Mouse (Mus musculus) cerebellum, adult (tissue): ENCODE data around the gene Myh6.

Experiments used
- ATAC-seq: cut with Nextera tagmentation; 2 replicates; pipeline ENCODE4 v1.9.2; 2017; ENCODE audit warnings: mild to moderate bottlenecking, moderate library complexity, mixed read lengths; ENCODE audit not compliant: insufficient number of reproducible peaks, low FRiP score, low TSS enrichment

Myh6 gene

DNA sequence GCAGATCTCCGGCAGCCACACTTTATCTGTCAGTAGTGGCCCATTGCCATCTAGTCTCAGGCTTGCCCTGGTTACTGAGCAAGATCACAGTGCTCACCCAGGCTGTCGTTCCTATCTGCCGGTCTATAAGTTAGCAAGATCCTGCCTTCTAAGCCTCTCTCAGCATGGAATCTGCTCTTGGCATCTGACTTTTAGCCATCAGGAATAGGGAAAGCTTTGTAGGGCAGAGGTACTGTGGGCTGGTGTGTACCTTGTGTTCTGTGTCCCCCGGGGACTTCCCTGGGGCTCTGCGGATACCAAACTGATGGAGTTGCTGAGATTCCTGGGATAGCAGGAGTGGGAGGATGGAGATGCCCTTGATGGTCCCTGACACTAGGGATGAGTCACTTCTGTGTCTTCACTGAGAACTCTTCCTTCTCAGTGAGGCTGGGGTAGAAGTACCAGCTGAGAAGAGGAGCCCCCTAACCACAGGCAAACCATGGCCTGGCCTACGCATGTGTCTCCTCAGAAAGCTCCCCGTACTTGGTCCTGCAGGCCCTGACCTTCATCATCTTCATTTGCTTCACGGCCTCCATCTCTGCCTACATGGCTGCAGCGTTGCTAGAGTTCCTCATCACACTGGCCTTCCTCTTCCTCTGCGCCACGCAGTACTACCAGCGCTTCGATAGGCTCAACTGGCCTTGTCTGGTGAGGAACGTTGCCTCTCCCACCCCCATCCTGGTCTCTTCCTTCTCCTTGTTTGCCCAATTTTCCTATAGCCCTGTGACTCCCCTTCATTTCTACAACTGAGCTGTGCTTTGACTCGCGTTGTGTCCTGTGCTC is 29.2 kb downstream of the Myh6 start:
- no peak for ATAC-seq

DNA sequence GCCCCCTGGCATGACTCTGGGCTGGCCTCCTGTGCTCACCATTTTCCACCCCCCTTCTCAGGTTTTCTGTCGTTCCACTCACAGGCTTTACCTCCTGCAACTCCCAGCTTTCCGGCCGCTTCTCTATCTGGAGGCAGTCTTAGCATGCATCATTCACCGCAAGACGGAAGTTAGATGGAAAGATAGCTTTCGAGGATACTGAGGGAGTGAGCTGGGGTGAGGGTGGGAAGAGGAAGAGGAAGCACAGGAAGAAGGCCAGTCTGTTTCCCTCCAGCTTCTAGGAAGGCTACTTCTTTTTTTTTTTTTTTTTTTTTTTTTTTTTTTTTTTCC is 29.9 kb downstream of the Myh6 start:
- ATAC-seq, result no peak

DNA sequence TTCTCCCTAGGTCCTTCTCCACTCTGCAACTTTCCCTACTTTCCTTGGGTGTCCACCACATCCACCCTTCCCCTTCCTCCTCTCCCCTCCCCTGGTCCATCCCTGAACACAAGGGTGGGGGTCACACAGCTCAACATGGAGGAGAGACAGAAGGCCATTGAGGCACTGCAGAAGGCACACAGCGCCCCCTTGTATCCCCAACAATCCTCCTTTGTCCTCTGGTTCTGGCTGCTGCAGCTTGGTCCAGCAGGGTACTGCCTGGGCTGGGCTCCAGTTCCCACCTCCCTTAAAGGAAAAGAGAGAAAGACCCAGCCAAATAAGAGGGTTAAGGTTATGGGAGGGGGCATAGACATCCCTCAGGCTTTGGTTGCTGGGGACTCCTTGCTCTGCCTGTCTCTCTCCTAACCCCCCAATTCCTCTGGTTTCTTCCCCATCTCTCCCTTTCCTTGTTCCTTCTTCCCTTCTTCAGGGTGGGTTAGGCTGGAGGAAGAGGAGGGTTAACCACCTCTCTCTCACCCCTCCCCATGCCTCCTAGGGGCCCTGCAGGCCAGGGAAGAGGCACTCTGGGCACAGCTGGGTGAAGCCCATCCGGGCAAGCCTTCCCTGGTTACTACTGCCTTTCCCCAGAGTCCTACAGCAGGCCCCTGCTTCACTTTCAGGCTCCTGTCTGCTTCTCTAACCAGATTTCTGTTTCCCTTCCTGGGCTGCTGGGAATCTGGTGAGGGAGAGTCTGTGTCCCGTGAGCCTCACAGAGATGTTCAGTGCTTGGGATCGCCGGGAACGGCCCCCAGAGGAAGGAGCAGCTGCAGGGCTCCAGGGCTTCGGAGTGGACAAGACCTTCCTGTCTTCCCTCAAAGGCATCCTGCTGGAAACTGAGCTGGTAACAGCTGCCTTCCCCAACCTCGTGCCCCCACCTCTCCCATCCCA is 30.6 kb downstream of the Myh6 start, which contains the start of gene Cmtm5:
TSS of gene Cmtm5 (plus strand) at position 358 of the 927 bp plus-strand sequence.
- 0 out of 2 replicates have a peak, but pooled peaks have one; percentile 40 for ATAC-seq

DNA sequence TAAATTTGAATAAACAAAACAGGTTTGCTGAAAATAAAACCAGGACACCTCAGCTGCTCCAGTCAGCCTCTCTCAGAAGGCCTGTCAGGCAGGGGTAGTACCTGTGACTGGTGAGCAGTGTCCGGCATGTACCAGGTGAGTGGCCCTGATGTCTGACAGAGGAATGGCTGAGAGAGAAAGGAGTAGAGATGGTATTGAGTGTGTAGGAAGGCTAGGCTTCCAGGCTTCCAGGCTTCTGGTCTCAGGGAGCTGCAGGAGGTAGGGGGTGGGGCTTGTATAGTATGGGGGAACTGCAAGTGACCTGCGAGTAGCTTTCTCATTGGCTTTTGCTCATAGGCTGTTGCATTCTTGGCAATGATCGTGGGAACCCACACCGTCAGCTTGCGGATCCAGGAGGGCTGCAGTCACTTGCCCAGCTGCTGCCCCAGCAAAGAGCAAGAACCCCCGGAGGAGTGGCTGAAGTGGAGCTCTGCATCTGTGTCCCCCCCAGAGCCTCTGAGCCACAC is 34.0 kb downstream of the Myh6 start, which contains the start of gene Il25:
TSS of gene Il25 (plus strand) at position 51 of the 506 bp plus-strand sequence.
- ATAC-seq, result no peak

DNA sequence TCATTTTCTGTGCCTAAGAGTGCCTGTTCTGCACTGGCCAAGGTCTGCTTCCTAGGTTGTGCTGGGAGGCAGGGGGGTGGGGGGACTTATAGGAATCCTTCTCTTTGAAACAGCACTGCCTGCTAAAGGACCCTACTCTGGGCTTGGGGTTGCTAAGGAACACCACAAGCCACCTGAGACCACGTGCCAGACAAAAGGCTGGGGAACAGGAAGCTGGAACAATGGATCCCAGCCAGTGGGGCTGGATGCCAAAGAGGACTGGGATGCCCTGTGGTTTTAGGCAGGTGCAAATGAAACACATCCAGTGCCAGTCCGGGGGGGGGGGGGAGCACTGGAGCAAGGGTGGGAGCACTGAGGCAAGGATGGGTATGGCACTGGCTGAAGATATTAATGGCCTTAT is 36.3 kb downstream of the Myh6 start:
- no peak for ATAC-seq

DNA sequence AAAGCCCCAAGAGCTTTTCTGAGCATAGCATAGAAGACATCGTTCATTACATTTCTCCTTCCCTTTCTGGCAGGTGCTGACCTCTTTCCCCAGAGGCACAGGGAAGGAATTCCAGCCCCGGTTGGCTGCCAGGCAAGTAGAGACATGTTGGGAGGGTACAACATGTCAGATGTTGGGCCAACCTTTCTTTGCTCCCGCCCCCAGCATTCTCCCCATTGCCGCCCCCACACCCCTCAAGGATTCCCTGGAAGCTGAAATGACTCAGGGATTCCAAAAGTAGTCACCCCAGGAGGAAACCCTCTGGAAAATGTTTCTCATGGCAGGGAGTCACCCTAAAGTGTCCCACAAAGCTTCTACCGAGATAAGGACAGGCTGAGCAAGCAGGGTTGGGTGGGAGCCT is 36.9 kb downstream of the Myh6 start:
- no peak for ATAC-seq

DNA sequence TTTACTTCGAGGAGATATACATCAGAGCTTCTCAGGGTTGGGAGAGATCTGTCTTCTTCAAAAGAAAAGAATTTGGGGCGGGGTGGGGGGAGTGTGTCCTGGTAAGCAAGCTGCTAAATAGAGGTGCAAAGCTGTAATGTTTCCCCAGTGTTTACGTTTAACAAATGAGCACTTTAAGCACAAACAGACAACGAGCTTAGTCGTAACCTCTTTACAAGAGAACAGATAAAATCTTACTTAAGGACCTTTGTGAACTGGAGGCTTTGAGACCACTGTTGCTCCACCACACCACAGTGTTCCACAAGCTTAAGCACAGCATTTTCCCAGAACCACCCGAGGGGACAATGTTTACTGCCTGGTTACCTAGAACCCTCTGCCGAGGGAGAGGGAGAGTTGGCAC is 39.4 kb downstream of the Myh6 start:
- ATAC-seq, result no peak

DNA sequence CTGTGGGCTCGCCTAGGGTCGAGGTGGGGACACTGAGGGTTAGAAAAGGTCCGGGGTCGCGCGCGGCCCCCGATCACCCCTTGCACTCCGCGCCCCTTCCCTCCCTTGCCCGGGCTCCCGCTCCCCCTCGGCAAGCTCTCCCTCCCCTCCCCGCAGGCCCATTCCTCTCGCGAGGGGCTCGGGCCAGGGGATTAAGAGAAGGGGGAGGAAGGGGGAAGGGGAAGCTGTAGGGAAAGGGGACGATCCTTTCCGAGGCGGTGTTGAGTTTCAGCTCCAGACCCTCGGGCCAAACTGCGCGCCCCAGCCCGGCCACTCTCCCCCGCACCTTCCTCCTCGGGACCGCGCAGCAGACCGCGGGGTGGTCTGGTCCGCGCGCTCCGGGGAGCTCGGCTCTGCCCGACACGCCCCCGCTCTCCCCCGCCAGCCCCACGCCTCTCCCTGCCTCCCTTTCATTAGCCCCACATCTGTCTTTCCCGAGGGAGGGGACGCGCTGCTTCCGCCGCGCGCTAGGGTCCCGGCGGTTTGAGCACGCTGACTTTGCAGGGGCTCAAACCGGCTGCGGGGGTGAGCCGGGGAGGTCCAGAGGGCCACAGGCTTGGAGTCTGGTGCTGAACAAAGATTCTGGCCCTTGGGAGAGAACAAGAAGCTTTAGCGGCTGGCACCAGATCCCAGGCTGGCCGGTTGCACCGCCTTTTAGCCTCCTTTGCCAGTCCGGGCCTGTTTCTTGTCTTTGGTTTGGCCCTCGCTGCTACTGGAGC is 40.1 kb downstream of the Myh6 start:
- no peak for ATAC-seq

DNA sequence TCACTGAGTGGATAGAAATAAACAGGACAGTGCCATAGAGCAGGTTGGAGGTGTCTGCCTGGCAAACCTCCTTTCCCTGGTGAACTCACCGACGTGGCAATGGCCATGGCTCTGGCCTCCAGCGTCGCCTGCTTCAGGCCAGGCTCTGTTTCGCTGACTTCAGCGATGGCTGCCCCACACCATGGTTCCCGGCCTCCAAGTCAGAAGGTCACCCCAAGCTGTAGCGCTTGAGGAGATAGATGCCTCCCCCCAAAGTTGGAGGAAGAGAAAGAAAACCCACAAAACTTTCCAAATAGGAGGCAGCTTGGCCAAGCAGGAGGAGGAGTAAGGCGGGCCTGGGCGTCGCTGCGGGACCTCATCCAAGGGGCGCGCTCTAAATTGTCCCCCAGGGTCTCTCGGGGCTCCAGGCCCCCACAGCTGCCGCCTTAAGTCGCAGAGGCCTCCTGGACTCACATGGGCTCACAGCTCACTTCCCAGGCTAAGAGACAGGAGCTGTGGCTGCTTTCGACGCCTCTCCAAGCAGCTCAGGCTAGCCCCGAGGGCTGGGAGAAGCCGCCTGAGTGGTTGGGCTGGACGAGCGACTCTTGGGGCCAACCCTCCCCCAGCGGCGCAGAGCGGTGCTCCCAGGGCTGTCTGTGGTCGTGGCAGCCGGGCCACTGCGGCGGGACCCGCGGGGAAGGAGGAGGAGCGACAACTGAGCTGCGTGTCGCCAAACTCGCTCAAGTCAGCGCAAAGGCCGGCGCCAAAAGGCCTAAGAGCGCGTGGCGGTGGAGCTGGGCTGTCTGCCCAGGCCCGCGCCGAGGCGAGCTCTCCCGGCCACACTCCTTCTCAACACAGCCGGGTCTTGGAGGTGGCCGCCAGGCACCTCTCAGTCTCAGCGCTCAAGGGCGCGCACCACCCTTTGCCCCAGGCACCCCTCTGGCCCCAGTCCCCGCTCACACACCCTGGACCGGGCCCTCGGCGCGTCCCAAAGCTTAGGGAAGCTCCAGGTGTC is 41.1 kb downstream of the Myh6 start, which contains the start of gene Efs:
TSS of gene Efs (minus strand) at position 778 of the 994 bp plus-strand sequence.
- ATAC-seq, result peak; percentile 54; the same call in 1 of the 2 replicates

DNA sequence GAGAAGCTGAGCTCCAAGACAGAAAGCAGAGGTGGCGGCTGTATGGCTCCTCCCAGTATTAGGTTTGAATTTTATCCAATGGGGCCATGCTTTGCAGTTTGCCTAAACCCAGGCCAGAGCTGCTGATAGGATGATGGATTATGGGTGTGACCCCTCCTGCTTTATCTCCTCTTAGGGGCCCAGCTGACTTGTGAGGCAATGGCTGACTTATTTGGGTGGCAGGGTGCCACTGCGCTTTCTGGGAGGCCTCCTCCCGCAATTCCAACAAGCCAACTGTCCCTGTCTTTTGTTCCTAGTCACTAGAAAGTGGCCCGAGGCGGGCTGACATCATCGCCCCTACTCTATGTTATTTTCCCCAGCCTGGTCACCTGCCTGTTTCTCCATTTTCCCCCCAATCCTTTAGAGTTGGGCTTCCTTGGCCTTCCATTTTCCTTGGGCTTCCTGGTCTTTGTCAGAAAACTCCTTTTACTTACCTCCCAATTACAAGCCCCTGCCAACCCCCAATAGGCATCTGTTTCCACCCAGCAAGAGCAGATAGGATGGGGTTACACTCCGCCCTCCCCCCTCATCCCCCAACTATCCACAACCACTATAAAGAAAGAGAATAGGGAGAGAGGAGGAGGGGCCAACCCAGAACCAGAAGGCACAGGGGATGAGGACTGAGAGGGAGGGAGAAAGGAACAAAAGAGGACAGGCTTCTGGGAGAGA is 41.9 kb downstream of the Myh6 start:
- ATAC-seq, result no peak

DNA sequence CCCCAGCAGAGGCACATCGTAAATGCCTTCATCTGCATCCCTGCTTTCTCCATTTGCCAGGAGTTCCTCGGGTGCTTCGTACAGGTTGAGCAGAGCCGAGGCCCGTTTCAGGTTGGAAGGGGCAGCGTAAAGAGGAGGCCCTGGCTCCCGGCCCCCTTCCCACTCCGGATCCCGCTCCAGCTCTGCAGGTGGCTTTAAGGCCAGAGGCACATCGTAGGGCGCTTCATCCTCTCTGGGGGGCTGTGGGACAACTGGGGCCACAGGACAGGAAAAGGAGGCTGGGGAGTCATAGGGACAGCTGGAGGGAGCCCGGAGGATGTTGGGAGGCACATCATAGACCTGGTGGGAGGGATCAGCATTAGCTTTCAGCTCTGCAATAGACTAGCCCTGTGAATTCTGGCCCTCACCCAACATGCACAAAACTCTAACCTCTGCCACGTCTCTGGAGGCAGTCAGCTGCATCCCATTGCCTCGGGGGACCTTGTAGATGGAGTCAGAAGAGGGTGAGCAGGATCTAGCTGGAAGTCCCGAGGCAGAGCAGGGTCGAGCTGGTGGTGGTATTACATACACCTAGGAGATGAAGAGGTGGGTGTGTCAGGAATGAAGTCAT is 46.5 kb downstream of the Myh6 start:
- ATAC-seq, result no peak

DNA sequence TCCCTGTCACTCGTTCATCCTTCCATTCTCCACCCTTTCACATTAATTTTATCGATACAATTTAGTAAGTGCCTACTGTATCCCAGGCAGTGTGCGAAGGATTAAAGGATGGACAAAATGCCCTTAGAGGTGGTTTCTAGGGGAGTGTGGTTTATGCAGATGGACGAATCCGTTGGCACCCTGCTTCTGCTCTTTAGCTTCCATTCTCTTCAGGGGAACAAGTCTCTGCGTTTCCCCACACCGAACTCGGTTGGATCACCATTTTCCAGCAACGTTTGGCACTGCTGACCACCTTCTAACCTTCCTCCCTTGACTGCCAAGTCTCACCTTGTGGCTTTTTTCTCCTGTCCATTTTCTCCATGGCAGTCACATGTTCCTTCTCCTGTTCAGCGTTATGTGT is 53.4 kb downstream of the Myh6 start:
- ATAC-seq, result no peak

DNA sequence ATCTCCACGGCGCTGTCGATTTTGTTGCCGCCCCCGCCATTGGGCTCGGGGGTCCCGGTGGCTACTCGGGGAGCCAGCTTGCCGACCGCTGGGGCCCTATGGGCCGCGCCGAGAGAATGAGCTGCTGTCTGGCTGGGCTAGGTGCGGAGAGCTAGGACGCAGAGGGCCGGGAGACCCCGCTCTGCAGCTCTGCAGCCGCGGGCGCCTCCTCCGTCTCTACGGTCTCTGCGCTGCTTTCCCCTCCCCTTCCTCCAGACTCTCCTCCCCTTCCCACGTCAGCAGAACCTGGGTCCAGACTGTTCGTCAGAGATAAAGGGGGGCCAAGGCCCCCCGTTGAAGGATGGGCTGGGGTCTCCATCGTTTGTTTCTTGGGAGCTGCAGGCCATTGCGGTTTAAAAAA is 53.8 kb downstream of the Myh6 start, which contains the start of gene Slc22a17:
TSS of gene Slc22a17 (minus strand) at position 247 of the 400 bp plus-strand sequence.
- ATAC-seq, result peak; percentile 78

DNA sequence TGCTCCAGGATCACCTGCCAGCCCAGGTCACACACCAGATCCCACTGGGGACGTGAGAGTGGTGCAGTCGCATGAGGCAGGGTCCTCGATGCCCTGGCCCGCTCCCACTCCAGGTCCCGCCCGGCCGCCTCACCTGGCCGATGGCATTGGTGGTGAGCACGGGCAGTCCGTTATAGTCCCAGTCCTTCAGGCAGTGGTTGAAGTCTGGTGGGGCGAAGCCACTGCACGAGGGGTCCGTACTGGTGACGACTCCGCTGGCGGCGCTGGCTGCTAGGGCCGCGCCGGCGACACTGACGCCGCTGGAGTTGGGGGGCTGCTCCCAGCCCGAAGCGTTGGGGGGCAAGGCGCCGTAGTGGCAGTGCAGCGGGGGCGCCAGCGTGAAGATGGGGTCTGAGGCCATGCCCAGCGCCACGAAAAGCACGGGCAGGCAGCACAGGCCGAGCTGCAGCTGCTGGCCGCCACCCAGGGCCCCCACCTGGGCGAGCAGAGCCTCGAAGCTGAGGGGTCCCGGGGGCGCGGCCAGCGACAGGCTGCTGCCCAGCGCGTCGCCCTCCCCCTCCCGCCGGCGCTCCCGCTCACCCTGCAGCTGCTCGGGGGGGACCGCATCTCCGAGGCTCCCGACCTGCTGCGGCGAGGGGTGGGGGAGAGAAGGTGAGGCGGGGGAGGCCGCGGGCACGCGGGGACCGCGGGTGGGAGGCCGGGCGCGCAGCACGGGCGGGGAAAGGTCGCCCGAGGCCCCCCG is 54.4 kb downstream of the Myh6 start:
- no peak; the same call in 1 of the 2 replicates for ATAC-seq

DNA sequence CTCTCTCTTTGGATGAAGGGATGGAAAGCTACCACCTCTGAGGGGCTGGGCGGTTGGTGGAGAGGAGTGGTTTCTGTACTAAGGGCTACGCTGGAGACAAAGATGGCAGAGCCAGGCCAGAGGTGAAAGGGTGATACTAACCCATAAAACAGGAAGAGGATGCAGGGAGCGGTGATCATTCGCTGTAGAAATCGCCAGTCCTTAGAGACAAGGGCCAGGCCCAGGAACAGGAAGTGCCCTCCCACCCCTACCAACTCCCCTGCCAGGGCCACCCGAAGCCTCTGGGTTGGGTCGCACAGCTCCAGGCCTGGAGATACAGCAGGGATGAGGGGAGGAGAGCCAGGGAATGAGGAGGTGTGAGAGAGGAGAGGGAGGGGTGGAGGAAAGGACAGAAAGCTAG is 58.0 kb downstream of the Myh6 start:
- ATAC-seq, result no peak

DNA sequence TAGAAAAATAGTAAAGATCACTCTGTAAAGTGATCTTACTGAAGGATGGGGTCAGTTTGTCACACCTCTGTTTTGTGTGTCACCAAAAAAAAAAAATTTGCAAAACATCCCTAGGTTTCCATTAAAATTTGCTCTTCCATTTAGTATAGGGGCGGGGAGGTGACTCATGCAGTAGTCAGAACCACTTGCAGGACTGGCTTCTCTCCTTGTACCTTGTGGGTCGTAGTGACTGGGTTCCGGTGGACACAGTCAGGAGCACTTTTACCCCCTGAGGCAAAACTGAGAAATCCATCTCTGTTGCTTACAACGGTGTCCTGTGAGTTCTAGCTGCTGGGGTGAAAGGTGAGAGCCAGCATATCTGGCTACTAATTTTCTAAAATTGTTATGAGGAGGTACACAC is 63.1 kb downstream of the Myh6 start:
- no peak for ATAC-seq

DNA sequence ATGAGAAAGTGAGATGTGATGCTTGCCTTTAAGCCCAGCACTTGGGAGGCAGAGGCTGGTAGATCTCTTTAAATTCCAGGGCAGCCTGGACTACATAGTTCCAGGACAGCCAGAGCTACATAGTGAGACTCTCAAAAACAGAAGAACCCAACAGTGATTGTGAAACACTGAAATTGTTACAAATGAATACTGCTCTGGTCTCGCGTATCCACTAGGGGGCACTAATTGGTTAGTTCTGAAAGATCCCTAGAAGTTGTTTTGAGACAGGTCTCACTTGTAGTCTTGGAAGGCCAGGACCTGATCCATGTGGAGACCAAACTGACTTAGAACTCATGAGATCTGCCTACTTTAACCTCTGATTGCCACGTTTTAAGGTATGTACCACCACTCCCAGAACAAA is 66.3 kb downstream of the Myh6 start:
- ATAC-seq, result peak; percentile 78; the same call in 1 of the 2 replicates
